Mouse (Mus musculus) midbrain, embryonic 12.5 days (tissue): Measurements from ENCODE around the gene Mgat5b. TPM values are rescaled to one million over a fixed set of nuclear protein-coding genes. Genes with fewer than 3 reads are reported as not detected.
A peak's percentile ranks its signal among the peaks of the same experiment; 100 is the strongest.

Source experiments
- ATAC-seq: fragments of 200-750 bp; cut with Nextera tagmentation; 2 replicates; pipeline ENCODE4 v1.8.0; 2017; ENCODE audit warnings: low read depth, moderate TSS enrichment, moderate library complexity; ENCODE audit not compliant: low FRiP score
- H3K27ac ChIP-seq: fragments of 300-500 bp; sonication (generic); replicated peaks from 2 replicates; pipeline ENCODE4 v1.5.1; 2016; ENCODE audit warnings: mild to moderate bottlenecking
- H3K27me3 ChIP-seq: fragments of 300-500 bp; sonication (generic); 2 replicates; pipeline ENCODE4 v1.6.1; 2016; ENCODE audit warnings: mild to moderate bottlenecking
- H3K36me3 ChIP-seq: fragments of 300-500 bp; sonication (generic); 2 replicates; pipeline ENCODE4 v1.6.1; 2016
- H3K4me1 ChIP-seq: fragments of 300-500 bp; sonication (generic); 2 replicates; pipeline ENCODE4 v1.6.1; 2016
- H3K4me2 ChIP-seq: fragments of 300-500 bp; sonication (generic); replicated peaks from 2 replicates; pipeline ENCODE4 v1.6.1; 2016; ENCODE audit warnings: mild to moderate bottlenecking, moderate library complexity
- H3K4me3 ChIP-seq: fragments of 300-500 bp; sonication (generic); 2 replicates; pipeline ENCODE4 v1.5.1; 2016; ENCODE audit warnings: mild to moderate bottlenecking
- H3K9ac ChIP-seq: fragments of 300-500 bp; sonication (generic); replicated peaks from 2 replicates; pipeline ENCODE4 v1.6.1; 2016; ENCODE audit warnings: mild to moderate bottlenecking, moderate library complexity
- H3K9me3 ChIP-seq: fragments of 300-500 bp; sonication (generic); 2 replicates; pipeline ENCODE4 v1.6.1; 2016; ENCODE audit warnings: mild to moderate bottlenecking
- WGBS: fragments of 180-500 bp; shearing (Covaris S2); methylation state at CpG from one replicate; pipeline ENCODE4 v1.1.7; 2016; 5-methylcytosine and 5-hydroxymethylcytosine counted together
- polyA plus RNA-seq: library from polyadenylated mRNA; unstranded; fragments of >200 nt; fragmentation: Nextera tagmentation; extraction: Ambion mirVana; gene quantifications from 2 replicates; pipeline ENCODE4 v1.2.1, GENCODE M21; 2016

The Mgat5b gene
- polyA plus RNA-seq, 1 experiment from 2014 or later: 17.7 TPM

DNA sequence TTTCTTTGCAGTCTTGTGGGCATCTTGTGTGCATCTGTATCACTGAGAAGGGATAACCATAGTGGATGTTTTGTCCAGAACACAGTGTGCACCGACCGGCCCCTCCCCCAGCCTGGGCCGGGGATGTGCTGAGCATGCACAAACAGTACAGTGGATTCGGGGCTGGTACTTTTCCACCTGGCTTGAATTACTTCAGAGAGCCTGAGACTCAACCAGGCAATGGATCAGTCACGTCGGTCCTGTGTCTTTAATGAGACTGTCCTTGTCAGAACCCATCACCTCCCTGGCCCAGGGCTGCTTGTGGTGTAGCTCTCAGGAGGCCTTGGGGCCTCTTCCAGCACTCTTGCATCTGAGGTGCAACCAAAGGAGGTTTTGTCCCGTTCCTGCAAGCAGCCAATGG is 46.4 kb downstream of the Mgat5b start:
- Histone ChIP-seq H3K27ac (0 out of 2 replicates have a peak overlapping the region, but pooled peaks have one; percentile 16), H3K4me1 (peaks cover 7% of the 10 kb centered on the region), H3K4me3 (no peak overlapping the region), H3K9ac (no peak overlapping the region), H3K4me2 (no peak overlapping the region), H3K27me3 (no peaks in the 10 kb centered on the region), H3K9me3 (no peaks in the 10 kb centered on the region), H3K36me3 (peaks cover 52% of the 10 kb centered on the region)
- WGBS: 78% methylated on average over 7 of the region's 7 CpGs
- no peak for ATAC-seq

DNA sequence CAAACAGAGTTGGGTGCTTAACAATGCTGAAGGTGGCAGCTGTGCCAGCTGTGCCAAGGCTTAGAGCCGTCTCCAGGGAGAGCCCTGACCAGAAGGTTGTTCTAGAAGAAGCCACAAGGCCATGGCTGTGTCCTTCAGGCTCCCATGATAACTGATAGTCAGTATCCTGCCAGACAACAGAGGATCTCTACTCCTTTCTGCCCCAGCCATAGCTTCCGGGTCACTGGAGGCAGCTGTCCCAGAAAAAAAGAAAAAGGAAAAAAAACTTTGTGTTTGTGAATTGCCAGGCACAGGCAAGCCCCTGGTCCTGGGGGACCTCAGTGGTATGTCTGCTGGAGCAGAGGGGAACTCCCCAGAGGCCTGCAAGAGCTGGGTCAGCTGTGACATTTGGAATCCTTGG is 47.3 kb downstream of the Mgat5b start:
- H3K27ac ChIP-seq: no peak overlapping the region
- H3K27me3 ChIP-seq: no peaks in the 10 kb centered on the region
- peaks cover 47% of the 10 kb centered on the region for H3K36me3 ChIP-seq
- no peak for ATAC-seq
- H3K9me3 ChIP-seq: no peaks in the 10 kb centered on the region
- no peak overlapping the region for H3K9ac ChIP-seq
- no peak overlapping the region for H3K4me2 ChIP-seq
- H3K4me1 ChIP-seq: peaks cover 7% of the 10 kb centered on the region
- WGBS: 66% methylated on average over 2 of the region's 2 CpGs
- H3K4me3 ChIP-seq: no peak overlapping the region

DNA sequence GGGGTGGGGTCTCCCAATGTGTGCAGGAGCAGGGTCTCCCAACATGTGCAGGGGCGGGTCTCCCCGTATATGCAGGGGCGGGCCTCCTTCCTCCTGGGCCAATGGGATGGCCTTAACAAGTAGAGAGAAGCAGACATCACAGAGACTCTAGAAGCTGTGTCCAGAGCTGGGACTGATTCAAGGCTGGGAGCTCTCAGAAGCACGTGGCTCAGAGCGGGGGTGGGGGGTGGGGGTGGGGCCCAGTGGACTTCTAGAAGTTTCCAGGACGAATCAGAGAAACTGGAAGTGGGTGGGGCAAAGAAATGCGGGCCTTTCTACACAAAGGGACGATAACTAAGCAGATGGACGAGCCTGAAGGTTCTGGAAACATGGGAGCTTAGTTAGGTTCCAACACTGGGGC is 49.9 kb downstream of the Mgat5b start:
- Histone ChIP-seq H3K4me2 (no peak overlapping the region), H3K9ac (no peak overlapping the region), H3K9me3 (no peaks in the 10 kb centered on the region), H3K4me1 (peaks cover 14% of the 10 kb centered on the region), H3K27ac (no peak overlapping the region), H3K4me3 (no peak overlapping the region), H3K36me3 (peaks cover 30% of the 10 kb centered on the region), H3K27me3 (no peaks in the 10 kb centered on the region)
- ATAC-seq: no peak
- 89% methylated on average over 9 of the region's 9 CpGs for WGBS

DNA sequence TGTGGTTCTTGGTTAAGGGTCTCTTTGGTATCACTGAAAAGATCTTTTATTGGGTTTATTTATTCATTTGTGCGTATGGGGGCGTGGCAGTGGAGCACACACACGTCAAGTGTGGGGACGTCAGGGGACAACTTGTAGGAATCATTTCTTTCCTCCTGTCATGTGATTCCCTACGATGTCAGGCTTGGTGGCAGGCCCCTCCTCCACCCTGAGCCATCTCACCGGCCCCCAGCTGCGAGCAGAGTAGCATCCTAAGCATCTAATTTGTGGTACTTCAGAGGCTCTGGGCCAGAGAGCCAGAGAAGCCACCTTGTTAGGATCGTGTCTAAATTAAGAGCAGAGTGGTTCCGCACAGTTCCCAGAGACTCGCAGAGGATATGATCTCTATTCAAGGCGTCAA is 50.8 kb downstream of the Mgat5b start:
- peaks cover 14% of the 10 kb centered on the region for H3K4me1 ChIP-seq
- no peaks in the 10 kb centered on the region for H3K27me3 ChIP-seq
- no peak overlapping the region for H3K9ac ChIP-seq
- H3K9me3 ChIP-seq: no peaks in the 10 kb centered on the region
- no peak overlapping the region for H3K27ac ChIP-seq
- peaks cover 34% of the 10 kb centered on the region for H3K36me3 ChIP-seq
- 73% methylated on average over 11 of the region's 11 CpGs for WGBS
- no peak for ATAC-seq
- H3K4me2 ChIP-seq: no peak overlapping the region
- H3K4me3 ChIP-seq: no peak overlapping the region

DNA sequence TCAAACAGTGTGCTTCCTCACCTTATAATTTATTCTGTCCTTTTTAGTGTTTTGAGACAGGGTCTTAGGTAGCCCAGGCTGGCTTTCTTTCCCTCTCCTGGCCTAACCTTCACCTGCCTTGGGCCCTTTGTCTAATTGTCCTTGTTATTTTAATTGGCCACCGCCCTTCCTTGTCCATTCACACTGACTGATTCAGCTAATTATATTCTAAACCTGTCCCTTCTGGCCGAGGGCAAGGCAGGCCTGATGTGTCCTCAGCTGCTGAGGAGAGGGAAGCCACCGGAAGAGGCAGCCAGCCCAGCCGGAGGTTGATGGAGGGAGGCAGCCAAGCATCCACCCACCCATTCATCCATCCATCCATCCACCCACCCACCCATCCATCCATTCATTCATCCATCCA is 52.2 kb downstream of the Mgat5b start:
- 64% methylated on average over 4 of the region's 4 CpGs for WGBS
- no peak overlapping the region for H3K4me3 ChIP-seq
- no peaks in the 10 kb centered on the region for H3K9me3 ChIP-seq
- H3K27me3 ChIP-seq: no peaks in the 10 kb centered on the region
- H3K4me2 ChIP-seq: no peak overlapping the region
- peaks cover 9% of the 10 kb centered on the region for H3K4me1 ChIP-seq
- no peak for ATAC-seq
- H3K36me3 ChIP-seq: peaks cover 45% of the 10 kb centered on the region
- H3K9ac ChIP-seq: no peak overlapping the region
- no peak overlapping the region for H3K27ac ChIP-seq

DNA sequence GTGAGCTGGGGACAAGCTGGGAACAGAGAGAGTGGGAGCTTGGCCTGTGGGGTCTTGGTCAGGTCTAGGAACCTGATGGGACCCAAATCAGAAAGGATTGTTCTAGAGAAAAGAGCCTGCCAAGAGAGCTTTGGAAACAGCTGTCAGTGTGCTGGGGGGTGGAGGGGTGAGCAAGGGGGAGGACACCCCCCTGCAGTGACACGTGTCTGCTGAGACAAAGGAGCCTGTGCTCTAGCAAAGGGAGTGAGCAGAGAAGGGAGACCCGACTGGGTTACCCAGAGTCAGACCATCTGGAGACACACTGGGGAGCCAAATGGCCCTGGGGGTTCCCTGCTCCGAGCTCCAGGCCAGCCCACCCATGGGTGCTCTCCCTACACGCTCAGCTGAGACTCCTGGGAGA is 54.2 kb downstream of the Mgat5b start:
- peaks cover 48% of the 10 kb centered on the region for H3K36me3 ChIP-seq
- no peaks in the 10 kb centered on the region for H3K27me3 ChIP-seq
- no peaks in the 10 kb centered on the region for H3K9me3 ChIP-seq
- H3K4me2 ChIP-seq: no peak overlapping the region
- WGBS: 47% methylated on average over 4 of the region's 4 CpGs
- no peak overlapping the region for H3K4me3 ChIP-seq
- peaks cover 6% of the 10 kb centered on the region for H3K4me1 ChIP-seq
- H3K9ac ChIP-seq: no peak overlapping the region
- ATAC-seq: no peak
- H3K27ac ChIP-seq: 0 out of 2 replicates have a peak overlapping the region, but pooled peaks have one; percentile 7

GRCm38 (mm10) chr11:116973508-116973907 is 54.8 kb downstream of the Mgat5b start:
- peaks cover 6% of the 10 kb centered on the region for H3K4me1 ChIP-seq
- H3K27ac ChIP-seq: no peak overlapping the region
- H3K36me3 ChIP-seq: peaks cover 48% of the 10 kb centered on the region
- ATAC-seq: no peak
- H3K9ac ChIP-seq: no peak overlapping the region
- WGBS: 95% methylated on average over 9 of the region's 9 CpGs
- no peak overlapping the region for H3K4me2 ChIP-seq
- no peaks in the 10 kb centered on the region for H3K27me3 ChIP-seq
- H3K4me3 ChIP-seq: no peak overlapping the region
- no peaks in the 10 kb centered on the region for H3K9me3 ChIP-seq

- no peak overlapping the region for H3K4me2 ChIP-seq
- H3K27ac ChIP-seq: no peak overlapping the region
- no peak overlapping the region for H3K9ac ChIP-seq
- H3K9me3 ChIP-seq: no peaks in the 10 kb centered on the region
- no peaks in the 10 kb centered on the region for H3K27me3 ChIP-seq
- H3K4me1 ChIP-seq: peaks cover 6% of the 10 kb centered on the region
- WGBS: 90% methylated on average over 7 of the region's 7 CpGs
- H3K4me3 ChIP-seq: no peak overlapping the region
- no peak for ATAC-seq
- H3K36me3 ChIP-seq: peaks cover 47% of the 10 kb centered on the region
These were observed 55.7 kb downstream of the Mgat5b start for GRCm38 (mm10) chr11:116974341-116974740.

DNA sequence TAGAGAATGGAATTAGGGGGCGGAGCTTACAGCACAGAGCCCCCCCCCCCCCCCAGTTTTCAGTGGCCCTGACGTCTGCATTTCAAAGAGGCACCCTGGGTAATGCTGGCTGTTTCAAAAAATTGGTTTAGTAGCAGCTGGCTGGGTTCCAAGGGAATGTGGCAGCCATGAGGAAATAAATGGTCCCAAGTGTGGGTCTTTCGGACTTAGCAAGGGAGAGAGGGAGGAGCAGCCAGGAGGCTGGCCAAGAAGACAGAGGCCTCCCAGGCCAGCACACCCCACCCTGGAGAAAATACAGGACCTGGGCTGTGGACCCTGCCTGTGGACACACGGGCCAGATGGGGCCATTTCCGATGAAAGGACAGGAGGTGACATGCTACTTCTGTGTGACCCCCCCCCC is 61.6 kb downstream of the Mgat5b start:
- peaks cover 61% of the 10 kb centered on the region for H3K36me3 ChIP-seq

GRCm38 (mm10) chr11:116982543-116982942 is 63.9 kb downstream of the Mgat5b start:
- H3K36me3 ChIP-seq: peaks cover 72% of the 10 kb centered on the region
- no peak overlapping the region for H3K4me3 ChIP-seq
- no peaks in the 10 kb centered on the region for H3K9me3 ChIP-seq
- H3K27ac ChIP-seq: no peak overlapping the region
- H3K27me3 ChIP-seq: no peaks in the 10 kb centered on the region
- 48% methylated on average over 4 of the region's 4 CpGs for WGBS
- H3K4me2 ChIP-seq: no peak overlapping the region
- H3K9ac ChIP-seq: no peak overlapping the region
- H3K4me1 ChIP-seq: peaks cover 14% of the 10 kb centered on the region; the same call in 1 of the 2 replicates
- no peak for ATAC-seq

More for the DNA sequence above, 61.6 kb downstream of the Mgat5b start:
- H3K9me3 ChIP-seq: no peaks in the 10 kb centered on the region
- H3K9ac ChIP-seq: no peak overlapping the region
- H3K4me3 ChIP-seq: no peak overlapping the region
- H3K4me1 ChIP-seq: peaks cover 14% of the 10 kb centered on the region; the same call in 1 of the 2 replicates
- no peaks in the 10 kb centered on the region for H3K27me3 ChIP-seq
- no peak overlapping the region for H3K4me2 ChIP-seq
- H3K27ac ChIP-seq: 0 out of 2 replicates have a peak overlapping the region, but pooled peaks have one; percentile 20
- WGBS: 50% methylated on average over 5 of the region's 5 CpGs
- no peak for ATAC-seq

DNA sequence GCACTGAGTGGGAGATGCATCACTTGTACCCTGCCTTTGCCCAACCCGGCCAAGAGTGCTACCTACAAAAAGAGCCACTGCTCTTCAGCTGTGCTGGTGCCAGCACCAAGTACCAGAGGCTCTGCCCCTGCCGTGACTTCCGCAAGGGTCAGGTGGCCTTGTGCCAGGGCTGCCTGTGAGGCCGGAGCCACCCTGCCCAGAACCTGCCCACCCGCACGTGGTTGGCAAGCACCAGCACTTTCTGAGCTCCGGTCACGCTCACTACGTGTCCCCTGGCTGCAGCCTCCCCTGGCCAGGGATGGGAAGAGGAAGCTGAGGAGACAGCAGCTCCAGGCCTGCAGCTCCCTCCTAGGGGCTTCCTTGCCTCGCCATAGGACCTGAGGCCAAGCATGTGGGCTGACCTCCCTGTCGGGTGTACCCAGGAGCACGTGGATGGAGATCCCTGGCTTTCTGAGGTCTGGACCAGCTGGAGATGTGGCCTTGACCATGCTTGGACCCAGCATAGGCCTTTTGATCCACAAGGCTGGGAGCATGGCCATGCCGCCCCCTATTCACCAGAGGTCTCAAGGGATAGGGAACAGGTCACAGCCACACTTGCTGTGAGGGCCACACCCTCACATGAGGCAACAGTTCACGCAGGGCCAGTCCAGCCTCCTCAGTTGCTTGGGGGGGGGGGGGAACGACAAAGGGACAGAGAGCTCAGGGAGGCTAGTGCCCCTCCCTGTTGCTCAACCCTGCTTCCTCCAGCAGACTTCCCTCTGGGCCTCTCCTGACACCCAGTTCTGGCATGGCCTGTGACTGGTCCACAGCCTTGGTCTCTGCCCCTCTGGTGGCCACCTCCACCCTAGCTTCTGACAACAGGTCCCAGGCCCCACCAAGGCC is 67.1 kb downstream of the Mgat5b start:
- H3K4me1 ChIP-seq: peaks cover 10% of the 10 kb centered on the region; the same call in 1 of the 2 replicates
- H3K27ac ChIP-seq: no peak overlapping the region
- H3K27me3 ChIP-seq: no peaks in the 10 kb centered on the region
- no peak overlapping the region for H3K4me3 ChIP-seq
- WGBS: 85% methylated on average over 15 of the region's 15 CpGs
- no peak for ATAC-seq
- no peaks in the 10 kb centered on the region for H3K9me3 ChIP-seq
- no peak overlapping the region for H3K4me2 ChIP-seq
- H3K36me3 ChIP-seq: peaks cover 47% of the 10 kb centered on the region
- no peak overlapping the region for H3K9ac ChIP-seq

GRCm38 (mm10) chr11:116988131-116988530 is 69.5 kb downstream of the Mgat5b start:
- ATAC-seq: no peak
- Histone ChIP-seq H3K27me3 (peaks cover 7% of the 10 kb centered on the region), H3K4me1 (peaks cover 13% of the 10 kb centered on the region), H3K9me3 (no peaks in the 10 kb centered on the region), H3K9ac (no peak overlapping the region), H3K4me3 (no peak overlapping the region), H3K4me2 (no peak overlapping the region), H3K27ac (peak overlapping the region; percentile 30; the same call in 1 of the 2 replicates), H3K36me3 (peaks cover 38% of the 10 kb centered on the region)
- 56% methylated on average over 8 of the region's 8 CpGs for WGBS
